Mouse (Mus musculus): ENCODE results near the gene Gm37240.

Gene Gm37240

DNA sequence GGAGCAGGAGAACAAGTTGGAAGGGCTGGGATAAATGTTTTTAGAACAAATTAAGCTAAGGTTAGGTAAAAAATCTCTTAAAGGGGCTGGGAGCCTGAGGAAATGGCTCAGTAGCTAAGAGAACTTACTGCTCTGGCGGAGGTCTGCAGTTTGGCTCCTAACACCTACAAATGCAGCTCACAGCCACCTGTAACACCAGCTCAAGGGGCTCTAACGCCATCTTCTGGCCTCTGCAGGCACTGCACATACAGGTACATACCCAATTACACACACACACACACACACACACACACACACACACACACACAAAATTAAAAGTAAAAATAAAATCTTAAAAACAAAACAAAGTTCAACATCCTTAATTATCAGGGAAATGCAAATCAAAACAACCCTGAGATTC is 1174.4 kb downstream of the Gm37240 start:
- DNase-seq (ENCODE audit: low read depth, low spot score) = no peak

DNA sequence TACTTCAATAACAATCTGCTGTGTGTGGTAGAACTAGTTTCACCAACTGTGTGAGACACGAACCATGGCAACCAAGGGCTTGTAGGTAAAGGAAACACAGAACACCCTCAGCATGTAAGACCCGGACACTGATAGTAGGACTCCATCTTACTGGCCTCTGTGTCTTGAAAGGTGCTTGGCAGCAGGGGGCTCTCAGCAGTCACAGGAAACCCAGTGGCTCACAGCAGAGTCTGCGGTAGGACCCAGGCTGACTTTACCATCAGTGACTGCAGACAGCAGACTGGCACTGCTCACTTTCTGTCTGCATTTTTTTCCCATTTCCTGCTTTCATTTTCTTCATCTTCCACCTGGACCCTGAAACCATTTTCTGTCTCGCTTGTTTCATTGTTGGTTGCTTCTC is 1176.6 kb downstream of the Gm37240 start:
- no peak for DNase-seq (ENCODE audit: low read depth, low spot score)

DNA sequence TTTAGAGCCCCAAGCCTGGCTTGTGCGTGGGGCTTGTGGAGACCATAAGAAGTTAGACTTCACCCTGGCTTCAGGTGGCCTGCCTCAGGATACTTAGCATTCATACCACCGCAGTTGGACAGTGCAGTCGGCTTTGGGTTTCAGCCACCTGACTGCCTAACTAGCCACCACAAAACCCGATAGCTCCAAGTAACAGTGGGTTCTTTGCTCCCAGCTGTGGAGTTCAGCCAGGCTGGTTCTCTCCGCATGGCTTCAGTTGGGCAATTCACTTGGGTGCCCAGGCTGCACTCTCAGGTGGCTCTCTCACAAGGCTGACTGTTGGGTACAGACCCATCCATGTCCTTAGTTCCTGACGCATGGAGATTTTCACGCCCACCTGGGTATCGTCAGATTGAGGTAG is 1177.4 kb downstream of the Gm37240 start:
- no peak for DNase-seq (ENCODE audit: low read depth, low spot score)

DNA sequence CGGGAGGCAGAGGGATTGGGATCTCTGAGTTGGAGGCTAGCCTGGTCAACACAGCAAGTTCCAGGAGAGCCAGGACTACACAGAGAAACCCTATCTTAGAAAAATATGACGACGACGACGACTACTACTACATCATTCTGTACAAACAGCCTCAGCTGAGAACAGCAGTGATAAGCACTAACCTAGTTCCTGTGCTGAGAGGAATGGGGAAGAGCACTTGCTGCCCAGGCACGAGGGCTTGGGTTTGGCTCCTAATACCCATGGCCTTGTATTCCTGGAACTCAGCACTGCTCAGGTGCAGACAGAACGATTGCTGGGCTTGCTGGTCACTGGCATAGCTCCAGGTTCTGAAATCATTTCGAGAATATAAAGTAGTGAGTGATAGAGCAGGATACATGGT is 1178.2 kb downstream of the Gm37240 start:
- DNase-seq (ENCODE audit: low read depth, low spot score) = no peak

DNA sequence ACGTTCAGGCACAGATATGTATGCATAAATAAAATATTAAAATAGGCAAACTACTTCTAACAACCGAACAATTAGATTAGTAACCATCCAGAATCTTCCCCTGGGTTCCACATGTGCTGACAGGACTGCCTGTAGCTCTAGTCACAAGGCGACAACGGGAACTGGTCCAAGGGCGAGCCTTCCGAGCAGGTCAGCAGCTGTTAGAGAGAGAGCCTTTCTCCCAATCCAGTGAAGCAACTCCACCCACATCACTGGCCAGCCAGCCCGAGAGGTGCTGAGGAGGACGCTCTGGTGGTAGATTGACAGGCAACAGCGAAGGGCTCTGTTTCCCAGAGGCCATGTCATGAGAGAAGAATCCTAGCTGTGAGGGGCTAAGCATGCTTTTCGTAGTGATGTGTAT is 1178.8 kb downstream of the Gm37240 start:
- DNase-seq (ENCODE audit: low read depth, low spot score) = no peak

DNA sequence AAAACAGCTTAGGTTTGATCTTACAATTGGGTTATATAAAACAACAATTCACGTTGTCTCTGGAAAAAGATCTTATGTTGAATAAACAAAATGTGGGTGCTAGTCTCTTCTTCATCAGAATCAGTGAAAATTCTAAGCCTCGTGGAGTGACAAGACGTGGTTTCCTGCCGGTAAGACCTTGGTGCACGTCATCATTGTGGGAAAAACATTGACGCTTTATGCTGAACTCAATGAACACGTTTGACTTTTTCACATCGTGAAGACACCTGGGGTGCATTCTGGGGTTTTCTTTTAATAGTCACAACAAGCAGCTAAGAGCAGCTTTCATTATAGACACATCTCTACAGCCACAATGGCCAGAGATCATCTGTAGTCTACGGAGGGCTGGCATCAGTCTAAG is 1182.1 kb downstream of the Gm37240 start:
- no peak for DNase-seq (ENCODE audit: low read depth, low spot score)

DNA sequence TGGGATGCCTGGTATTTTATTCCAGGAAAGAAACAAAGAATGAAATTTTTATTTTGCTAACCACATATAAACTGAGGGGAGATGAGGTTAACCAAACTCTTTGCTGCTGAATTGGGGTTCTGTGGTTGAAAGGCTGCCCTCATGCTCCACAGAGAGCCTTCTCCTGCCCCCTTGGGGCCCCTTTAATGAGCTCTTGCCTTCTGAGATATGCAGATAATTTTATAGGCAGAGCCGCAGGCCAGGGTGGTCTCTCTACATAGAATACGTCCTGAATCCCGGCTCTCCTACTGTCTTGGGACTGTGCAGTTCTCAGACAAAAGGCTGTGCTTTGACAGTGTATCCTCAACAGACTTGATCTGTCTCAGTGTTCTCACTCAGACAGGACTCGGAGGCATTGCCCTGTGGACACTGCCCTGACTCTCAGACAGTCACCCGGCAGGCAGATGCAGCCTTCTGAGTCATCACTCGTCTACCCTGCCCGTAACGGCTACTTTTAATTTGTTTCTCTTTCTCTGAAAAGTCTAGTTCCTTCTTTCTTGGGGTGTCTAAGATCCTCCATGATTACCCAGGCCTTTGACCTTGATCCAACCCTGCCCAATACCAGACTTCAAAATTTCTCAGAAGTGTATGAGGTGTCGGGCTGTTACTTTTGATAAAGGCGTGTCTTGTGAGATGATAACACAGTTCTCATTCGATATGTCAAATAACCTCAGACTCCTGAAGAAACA is 1184.1 kb downstream of the Gm37240 start:
- no peak for DNase-seq (ENCODE audit: low read depth, low spot score)

DNA sequence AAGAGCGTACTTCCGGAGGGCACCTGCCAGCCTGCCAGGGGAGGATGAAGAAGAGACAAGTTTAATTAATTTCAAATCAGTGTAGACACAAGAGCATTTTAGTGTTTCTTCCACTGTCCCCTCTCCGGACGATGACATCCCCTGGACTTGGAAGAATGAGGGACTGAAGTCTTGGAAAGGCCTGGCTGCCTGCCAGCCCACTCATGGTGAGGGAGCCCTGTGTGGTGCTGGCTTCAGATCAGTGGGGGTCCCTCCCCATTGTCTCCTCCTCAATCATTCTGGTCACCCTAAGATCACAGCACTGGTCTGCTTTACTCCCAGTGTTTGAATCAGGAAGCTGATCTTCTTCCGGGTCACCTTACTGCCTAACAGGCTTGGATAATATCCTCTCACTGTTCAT is 1185.4 kb downstream of the Gm37240 start:
- no peak for DNase-seq (ENCODE audit: low read depth, low spot score)

DNA sequence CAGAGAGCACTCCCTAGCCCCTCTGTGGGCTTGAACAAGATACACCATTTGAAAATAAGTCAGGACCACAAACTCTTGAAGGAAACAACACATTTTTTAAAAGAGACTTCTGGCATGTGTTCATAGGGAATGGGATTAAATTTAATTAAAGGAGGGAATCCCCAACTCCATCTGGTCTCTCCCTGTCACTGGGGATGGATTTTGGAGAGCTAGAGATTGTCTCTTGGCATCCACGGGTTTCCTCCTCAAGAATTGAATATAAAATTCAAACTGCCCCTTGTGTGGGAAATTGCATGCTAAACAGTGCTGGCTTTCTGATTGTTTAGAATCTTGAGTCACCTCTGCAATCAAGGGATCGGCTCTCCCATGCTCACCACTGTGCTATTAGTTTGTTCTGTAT is 1185.8 kb downstream of the Gm37240 start:
- no peak for DNase-seq (ENCODE audit: low read depth, low spot score)

DNA sequence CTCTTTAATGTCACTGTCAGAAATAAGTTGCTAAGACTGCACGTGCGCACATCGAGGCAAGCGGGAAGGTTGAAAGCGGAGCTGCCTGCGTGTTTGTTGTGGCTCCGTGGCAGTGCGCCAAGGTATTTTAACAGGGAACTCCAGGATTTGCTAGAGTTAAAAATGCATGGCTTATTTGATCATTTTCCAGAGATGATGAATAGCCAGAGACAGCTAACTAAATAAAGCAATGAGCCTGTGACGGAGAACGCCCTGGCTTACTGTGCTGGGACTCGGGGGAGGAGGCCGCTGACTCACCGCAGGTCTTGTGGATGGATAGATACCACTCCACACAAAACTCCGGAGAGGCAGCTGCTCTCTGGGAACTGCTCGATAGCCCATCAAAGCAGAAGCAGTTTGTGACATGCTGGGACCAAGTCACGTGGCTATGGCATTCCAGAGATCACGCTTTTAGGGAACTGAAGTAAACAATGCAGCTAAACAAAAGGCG is 1190.8 kb downstream of the Gm37240 start:
- DNase-seq (ENCODE audit: low read depth, low spot score) = peak; percentile 21

DNA sequence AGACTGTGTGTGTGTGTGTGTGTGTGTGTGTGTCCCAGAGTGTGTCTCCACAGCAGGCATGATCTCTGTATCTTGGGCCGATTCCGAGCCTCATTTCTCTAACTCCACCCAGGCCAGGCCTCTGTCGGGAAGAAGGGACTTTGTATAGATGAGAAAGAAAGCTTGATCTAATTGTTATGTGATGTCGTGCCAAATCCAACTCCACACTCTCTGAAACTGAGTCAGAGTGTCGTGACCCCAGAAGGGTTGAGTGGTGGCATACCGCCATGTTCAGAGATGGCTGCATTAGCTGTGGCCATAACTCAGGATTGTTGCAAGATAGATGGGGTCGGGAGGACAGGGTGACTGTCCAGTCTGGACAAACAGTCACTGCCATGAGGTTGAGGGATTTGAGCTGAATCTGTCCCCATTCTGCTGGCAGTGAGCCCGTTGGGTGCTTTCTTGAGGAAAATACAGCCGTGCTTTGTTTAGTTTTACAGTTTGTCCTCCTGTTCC is 1191.4 kb downstream of the Gm37240 start:
- no peak for DNase-seq (ENCODE audit: low read depth, low spot score)

DNA sequence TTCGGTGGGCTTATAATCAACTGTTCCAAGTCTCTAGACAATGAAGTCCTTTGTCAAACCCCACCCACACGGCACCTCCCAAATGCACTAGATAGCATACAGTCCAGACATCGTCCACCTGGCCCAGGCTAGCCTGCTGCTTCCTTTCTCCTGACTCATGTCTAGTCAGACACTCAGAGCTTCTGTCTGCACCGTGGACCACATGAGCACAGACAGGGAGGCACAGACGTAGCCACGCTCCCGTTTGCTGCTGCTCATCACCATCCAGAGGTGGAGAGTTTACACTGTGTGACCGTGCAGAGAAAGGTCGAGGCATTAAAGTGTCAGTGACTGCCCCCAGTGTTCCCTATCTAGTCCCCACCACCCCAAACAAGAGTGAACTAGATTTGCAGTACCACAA is 1191.9 kb downstream of the Gm37240 start:
- DNase-seq (ENCODE audit: low read depth, low spot score) = peak; percentile 16

DNA sequence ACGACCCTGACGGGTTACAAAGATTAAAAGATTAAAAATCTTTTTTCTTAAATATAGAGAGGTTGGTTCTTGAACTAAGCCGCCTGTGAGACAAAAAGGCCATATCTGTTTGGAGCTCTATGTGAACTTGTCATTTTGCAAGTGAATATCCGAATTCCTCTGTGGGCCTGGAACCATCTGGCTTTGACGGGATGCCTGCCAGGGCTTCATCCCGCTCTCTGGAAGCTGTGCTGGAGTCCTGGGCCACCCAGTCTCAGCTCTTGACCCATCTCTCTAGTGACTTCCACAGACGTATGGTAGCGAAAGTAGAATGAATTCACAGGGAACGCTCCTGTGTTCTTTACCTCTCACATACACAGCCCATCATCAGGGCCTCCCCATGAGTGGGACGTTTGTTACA is 1193.4 kb downstream of the Gm37240 start:
- no peak for DNase-seq (ENCODE audit: low read depth, low spot score)

DNA sequence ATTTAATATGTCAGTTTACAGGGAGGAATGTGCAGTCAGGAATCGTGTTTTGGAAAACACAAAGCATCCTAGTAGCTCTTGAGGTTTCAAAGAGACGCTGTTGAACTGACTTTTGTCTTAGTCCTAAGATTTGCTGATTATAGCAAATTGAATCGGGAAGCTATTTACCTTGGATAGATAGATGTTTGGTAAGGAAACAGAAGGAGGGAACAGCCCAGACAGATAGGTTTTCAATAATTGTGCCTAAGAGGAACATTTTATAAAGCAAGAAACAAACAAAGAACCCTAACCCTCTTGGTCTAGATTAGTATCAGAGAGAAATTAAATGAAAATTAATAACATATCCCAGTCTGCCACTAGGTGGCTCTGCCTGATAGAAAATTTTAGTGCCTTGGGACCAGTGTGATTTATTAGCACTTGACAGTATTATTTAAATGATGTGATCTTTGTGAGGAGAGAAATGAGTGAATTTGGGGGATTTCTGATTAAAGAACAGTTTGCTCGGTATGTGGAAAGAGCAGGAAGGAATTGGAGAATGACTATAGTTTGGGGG is 1194.6 kb downstream of the Gm37240 start:
- peak; percentile 58 for DNase-seq (ENCODE audit: low read depth, low spot score)

DNA sequence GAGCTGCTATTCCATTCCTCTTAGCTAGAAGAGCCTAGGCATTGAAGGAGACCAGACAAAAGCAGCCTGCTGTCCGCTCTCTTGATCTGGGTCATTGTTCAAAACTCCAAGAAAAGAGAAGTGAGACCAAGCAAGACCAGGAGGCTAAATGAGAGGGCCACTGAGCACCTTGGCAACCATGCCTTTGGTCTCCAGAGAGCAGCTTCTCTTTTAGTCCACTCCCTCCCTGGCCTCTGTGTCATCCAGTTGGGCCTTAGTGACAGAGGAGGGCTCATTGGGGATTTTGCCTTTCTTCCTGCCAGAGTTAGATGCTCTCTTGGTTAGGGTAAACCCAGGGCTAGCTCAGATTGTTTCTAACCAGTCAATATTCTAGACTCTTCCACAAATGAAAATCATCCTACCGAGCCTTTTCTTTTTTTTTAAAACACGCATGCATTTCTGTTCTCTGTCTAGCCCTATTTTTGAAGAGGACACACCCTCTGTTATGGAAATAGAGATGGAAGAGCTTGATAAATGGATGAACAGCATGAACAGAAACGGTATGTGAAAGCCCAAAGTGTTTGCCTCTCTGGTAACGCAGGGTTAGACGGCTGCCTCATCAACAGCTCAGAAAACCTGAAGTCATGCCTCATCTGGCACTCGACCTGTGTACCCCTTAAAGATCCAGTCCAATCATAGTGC is 1197.1 kb downstream of the Gm37240 start:
- DNase-seq (ENCODE audit: low read depth, low spot score) = no peak

DNA sequence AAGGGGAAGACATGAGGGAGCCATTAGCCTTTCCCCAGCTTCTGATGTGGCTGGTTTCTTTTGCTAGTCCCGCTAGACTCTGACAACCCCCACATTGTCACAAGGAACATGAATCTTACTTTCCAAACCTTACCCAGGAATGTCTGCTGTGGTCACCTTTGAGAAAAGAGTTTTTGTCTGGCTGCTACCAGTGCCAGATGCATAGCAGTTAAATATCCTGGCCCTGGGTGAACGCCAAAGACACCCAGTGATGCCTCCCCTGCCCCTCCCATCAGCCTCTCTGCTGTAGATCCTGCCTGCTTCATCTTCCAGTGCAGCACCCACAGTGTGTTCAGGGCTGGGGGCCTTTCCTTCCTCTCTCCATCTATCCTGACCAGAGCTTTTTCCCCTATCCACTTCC is 1197.7 kb downstream of the Gm37240 start:
- DNase-seq (ENCODE audit: low read depth, low spot score) = no peak

DNA sequence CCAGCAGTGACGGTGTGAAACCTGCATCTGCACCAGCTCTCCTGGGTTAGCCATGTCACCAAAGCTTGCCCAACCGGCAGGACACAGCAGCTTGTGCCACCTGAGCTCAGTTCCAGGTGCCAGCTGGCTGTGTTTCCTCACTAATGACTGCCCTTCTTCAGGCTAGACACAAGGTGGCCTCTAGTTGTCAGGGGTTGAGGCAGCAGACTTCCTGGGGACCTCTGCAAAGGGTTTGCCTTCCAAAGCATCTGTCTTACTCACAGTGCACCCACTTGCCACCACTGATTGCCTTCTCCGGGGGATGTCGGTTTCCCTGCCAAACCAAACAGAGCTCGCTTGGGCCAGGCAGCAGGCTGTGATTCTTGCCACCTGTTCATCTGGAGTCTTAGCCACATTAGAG is 1199.1 kb downstream of the Gm37240 start:
- no peak for DNase-seq (ENCODE audit: low read depth, low spot score)

DNA sequence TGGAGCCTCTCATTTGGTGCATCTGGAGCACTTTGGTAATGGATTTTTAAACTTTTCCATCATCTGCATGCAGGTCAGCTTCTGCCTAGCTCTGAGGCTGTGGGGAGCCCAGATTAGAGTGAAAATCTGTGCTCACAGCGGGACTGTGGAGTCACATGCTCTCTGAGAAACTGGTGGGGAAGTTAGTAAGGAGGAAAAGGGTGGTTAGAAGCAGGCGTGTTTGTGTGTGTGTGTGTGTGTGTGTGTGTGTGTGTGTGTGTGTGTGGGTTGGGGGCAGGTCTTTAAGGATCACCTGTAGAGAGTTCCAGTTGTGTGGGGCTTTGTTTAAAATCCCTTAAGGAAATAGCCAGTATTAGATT is 1199.9 kb downstream of the Gm37240 start:
- no peak for DNase-seq (ENCODE audit: low read depth, low spot score)

DNA sequence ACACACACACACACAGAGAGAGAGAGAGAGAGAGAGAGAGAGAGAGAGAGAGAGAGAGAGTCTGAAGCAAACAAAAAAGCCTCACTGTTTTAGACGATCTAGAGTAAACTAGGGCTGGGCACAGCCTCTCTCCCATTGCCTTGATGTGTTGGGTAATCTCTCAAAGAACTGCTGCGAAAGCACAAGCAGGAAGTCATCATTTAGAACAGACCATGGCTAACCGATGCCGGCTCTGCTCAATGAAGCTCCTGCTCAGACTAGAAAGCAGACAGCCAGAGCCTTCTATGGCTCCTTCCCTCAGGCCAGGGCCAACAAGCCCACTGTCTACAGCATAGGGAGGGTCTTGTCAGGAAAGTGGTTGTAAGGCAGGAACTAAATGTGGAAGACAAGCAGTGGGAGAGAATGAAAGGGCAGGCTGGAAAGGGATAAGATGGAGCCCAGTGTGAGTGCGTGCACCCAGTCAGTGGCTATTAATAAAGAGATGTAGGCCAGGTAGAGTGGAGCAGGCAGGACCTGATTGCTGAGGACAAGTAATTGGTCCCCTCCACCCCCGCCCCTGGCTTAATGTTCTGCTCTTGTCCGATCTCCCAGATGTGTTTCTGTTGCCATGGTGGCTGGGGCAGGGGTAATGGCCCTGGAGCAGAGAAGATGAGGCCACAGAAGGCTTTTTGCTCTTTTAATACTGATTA is 1200.4 kb downstream of the Gm37240 start:
- DNase-seq (ENCODE audit: low read depth, low spot score) = no peak

DNA sequence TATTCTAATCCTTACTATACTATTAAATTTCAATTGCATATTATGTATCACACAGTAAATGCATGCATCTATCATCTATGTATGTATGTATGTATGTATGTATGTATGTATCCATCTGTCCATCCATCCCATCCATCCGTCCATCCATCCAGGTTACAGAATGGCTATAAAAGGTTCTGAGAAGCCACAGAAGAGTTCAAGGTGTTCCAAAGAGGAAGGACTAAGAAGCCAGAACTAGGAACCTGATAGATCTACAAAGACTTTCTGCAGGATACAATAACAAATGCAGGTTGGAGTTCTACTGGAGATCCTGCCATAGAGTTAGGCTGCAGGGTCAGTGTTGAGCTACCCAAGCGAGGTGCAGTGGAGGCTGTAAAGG is 1201.0 kb downstream of the Gm37240 start:
- no peak for DNase-seq (ENCODE audit: low read depth, low spot score)

DNA sequence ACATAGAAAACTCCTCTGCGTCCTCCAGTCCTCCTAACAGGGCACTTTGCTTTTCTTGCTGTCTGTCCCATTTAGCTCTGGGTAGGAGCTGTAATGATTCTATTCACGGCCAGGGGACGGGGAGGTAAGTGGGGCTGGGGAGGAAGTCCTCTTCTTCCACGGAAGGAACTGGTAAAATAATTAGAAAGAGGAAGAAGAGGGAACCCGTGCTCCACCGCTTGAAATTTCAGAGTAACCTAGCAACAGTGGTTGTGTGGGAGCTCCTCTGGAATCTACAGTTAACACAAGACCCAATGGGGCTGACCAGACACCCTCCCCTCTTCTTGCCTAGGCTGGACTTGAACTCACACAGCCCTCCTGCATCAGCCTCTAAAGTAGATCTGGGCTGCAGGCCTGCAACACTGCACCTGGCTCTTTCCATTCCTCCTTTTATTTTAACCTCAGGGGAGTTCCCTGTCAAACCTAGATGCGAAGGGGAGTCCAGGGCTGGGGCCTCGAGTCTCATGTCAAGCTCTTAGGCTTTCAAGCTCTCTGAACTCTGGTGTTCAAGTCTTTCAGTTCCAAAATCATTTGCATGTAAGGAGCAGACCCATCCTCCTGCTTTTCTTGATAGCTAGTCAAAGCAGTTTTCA is 1201.5 kb downstream of the Gm37240 start:
- DNase-seq (ENCODE audit: low read depth, low spot score) = no peak

DNA sequence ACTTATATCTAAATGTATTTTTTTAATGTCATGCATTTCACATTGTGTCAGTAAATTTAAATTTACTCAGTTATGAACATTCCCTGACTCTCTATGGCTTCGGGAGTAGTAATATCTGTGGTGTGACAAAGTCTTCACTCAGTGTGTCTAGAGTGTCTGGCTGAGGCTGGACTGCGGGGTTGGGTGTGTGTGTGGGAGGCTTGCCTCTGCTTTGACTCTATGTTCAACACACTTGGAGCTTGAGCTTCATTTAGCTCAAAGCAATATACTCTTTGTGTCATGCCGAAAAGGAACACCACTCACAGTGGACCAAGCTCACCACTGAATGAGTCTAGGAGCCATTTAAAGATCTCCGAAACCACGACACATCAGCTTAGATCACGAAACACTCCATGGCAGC is 1203.5 kb downstream of the Gm37240 start:
- DNase-seq (ENCODE audit: low read depth, low spot score) = no peak

Data from mesoderm, embryonic 11.5 days (tissue).